Mouse (Mus musculus): ENCODE data around the gene Snrnp70.

Snrnp70 gene

DNA sequence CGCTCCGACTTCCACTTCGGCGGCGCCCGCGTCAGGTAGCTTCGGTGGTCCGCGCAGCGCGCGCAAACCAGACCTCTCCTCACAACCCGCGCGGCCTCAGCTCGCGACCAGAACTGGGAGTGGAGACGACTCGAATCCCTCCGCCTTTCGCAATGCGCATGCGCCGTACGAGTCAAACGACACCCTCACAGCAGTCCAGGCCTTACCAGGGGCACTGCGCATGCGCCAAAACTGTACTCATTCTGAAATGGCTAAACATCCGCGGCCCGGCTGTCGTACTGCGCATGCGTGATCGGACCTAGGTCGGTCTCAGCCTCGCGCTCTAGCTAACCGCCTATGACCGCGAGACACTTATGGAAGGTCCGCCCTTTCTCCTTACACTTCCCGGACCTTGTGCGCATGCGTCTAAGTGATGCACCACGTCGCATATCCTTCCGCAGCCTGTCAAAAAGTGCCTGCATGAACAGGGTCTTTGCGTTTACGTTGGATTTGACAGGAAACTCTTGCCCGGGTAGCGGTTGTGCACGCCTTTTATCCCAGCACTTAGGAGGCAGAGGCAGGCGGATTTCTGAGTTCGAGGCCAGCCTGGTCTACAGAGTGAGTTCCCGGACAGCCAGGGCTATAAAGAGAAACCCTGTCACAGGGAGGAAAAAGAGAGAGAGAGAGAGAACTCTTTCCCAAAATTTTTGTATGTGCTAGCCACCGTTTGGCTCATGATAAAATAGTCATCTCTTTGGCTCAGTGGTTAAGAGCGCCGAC is at the start of gene Snrnp70:
TSS of gene Snrnp70 (minus strand) at position 165 of the 759 bp plus-strand sequence.
- DNase-seq (ENCODE audit: low spot score): peak; percentile 100

DNA sequence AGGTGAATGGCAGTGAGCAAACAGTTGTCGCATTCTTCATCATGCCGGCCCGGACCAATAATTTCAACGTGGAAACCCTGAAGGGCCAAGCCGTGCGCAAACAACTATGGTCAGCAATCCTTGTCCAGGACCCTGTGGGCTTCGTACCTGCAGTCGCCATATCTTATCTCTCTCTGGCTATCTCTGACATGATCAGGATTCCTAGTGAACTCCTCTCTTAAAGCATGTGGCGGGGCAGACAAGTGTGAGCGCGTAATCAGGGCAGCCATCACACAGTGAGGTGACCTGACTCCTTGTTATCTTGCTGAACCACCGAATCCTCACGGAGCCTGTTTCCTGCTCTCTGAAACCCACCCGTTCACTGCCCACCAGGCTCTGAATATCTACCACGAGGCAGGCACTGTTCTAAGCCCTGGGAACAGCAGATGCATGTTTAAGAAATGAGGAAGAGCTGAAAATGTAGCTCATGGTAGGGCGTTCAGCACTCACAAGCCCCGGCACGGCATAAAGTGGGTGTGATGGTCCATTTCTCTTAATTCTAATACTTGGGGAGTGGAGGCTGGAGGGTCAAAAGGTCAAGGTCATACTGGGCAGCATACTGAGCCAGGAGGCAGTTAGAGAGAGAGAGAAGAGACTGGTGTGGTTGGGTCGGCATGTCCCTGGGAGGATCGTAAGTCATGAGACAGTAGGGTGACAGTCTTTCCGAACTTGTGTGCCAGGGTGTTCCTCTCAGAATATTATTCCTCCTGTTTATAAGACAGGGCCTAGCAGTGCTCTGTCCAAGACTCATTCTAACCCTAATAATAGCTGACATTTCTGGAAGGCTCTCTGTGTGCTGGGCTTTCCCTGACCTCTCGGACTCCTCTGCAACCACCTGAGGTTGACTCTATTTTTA is 48.2 kb upstream of the Snrnp70 start:
- no peak for DNase-seq (ENCODE audit: low spot score)

DNA sequence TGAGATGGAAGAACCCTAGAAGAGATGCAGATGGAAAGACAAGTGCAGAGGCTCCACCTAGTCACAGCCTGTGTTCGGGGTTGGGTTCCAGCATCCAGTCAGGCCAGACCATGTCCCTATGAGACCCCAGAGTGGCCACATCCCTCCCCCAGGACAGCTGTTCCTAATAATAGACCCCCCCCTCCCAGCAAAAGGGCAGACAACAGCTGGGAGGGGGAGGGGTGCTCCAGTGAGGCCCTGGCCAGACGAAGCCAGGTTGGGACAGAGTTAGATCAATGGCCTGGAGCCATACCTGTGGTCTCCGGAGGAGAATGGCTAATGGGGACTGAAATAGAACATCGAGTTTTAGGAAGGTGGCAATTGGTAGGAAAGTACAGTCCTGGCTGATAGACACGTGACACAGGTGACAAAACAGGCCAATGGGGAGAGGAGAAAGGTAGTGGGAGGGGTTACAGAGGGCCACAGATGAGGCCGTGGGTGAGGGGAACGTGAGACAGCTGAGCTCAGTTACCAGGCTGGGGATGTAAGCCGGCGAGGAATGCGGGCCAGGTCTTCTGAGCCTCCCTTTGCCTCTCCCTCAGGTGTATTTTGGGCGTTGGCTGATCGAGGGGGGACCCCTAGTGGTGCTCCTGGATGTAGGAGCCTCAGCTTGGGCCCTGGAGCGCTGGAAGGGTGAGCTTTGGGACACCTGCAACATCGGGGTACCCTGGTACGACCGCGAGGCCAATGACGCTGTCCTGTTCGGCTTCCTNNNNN is 42.2 kb upstream of the Snrnp70 start, which contains the start of gene Ruvbl2:
TSS of gene Ruvbl2 (minus strand) at position 576 of the 756 bp plus-strand sequence.
- DNase-seq (ENCODE audit: low spot score): peak; percentile 61

DNA sequence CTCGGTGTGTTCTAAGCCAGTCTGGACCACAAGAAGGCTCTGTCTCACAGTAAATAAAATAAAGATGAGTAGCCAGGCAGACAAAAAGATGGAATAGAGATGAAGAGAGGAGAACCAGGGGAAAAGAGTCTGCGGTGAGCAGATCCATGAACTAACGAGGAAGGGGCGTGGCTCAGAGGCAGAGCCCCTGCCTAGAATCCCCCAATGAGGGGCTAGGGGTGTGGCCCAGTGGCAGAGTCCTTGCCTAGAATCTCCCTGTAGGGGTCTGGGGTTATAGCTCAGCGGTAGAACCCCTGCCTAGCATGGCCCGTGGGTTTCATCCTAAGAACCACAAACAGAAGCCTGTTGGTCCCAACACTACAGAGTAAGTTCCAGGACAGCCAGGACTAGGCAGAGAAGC is 41.5 kb upstream of the Snrnp70 start:
- peak; percentile 63 for DNase-seq (ENCODE audit: low spot score)

DNA sequence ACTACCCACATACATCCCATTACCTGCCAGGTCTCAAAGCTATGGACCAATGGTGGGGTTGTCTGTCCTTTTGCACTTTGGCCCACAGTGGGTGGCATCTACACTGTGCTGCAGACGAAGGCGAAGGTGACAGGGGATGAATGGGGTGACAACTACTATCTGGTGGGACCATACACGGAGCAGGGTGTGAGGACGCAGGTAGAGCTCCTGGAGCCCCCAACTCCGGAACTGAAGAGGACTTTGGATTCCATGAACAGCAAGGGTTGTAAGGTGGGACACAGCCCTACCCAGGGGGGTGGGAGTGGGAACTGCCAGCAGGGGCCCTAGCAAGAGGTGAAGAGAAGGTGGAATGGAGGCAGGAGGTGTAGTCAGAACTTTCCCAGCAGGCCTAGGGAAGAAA is 40.9 kb upstream of the Snrnp70 start:
- no peak for DNase-seq (ENCODE audit: low spot score)

DNA sequence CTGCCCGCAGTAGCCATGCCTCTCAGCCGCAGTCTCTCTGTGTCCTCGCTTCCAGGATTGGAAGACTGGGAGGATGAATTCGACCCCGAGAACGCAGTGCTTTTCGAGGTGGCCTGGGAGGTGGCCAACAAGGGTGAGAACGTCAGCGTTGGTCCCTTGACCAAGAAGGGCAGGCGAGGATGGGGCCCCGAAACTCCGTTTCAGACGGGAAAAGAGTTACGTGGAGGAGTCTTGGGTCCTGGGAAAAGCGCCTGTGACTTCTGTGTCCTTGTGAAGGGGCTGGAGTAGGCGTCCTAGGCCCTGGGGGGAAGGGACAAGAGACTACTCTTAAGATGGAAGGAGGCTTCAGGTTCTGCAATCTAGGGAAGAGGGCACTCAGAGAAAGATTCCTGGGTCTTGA is 39.5 kb upstream of the Snrnp70 start:
- DNase-seq (ENCODE audit: low spot score): no peak

DNA sequence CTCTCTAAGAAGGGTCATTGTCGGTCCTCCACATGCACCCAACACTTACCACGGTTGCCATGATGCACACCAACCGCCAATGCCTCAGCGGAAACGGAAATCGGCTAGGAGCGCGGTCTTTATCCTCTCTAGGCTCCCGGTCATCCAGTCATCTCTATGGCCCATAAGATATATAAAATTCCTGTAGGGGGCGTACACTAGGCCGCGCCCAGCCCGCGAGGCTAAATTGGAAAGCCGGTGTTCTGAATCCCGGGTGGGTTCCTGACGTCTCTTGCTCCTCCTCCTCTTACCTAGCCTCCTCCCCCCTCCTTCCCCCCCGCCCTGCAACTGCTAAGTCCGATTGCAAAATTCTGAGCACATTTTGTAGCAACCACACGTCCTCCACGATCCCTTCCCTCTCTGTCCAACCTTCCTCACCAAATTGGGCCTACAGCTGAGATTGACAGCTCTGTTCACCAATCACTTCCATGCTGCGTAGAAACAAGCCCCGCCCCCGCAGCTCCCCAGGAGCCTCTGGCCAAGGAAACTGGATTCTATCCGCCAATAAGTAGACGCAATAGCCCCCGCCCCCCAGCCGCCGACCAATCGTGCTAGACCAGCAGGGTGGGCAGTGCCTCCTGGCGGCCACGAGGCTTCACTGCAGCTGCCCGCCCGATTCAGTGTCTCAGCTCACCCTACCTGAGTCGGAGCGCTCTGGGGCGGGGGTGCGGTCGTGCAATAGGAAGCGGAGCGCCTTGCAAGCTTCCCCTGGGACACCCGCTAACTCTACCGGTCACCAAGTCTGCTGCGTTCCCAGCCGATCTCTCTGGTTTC is 38.9 kb upstream of the Snrnp70 start, which contains the start of gene Gys1:
TSS of gene Gys1 (plus strand) at position 642 of the 813 bp plus-strand sequence.
- DNase-seq (ENCODE audit: low spot score): peak; percentile 97

DNA sequence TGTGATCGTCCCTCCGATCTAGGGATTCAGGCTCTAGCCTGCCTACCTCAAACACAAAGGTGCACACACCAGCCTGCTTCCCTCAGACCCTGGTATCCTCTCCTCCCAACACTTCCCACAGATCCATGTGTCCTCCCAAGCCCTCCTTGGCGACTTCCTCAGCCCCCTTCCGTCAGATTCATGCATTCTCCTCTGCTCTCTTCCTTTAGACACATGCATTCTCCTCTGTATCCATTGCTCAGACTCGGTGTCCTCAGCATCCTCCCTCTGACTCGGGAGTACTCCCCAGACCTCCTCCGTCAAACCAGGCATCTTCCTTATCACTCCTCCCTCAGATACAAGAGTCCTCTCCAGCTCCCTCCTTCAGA is 38.3 kb upstream of the Snrnp70 start:
- DNase-seq (ENCODE audit: low spot score): no peak

DNA sequence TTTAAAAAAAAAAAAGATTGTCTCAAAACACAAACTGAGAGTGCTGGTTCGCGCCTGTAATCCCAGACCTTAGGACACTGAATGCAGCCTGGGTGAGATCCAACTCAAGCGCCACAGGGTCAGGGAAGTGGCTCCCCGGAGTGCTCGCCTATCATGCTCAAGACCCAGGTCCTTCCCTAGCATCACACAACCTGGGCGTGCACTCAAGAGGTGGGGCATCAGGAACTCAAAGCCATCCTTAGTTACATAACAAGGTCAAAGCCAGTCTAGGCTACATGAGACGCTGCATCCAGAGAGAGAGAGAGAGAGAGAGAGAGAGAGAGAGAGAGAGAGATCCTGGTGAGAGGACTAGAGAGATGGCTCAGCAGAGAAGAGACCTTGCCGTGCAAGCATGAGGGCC is 31.0 kb upstream of the Snrnp70 start:
- no peak for DNase-seq (ENCODE audit: low spot score)

DNA sequence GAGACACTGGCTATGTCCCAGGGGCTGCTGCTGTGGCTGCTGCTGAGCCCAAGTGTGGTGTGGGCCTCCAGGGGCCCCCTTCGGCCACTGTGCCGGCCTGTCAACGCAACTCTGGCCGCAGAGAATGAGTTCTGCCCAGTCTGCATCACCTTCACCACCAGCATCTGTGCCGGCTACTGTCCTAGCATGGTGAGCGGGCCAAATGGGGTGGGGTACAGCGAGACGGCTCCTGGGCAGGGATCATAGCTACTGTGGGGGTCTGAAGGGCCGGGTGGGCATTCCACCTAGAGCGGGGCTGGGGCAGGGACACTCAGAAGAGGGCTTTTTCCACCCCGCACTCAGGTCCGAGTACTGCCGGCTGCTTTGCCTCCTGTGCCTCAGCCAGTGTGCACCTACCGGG is 25.7 kb upstream of the Snrnp70 start:
- no peak for DNase-seq (ENCODE audit: low spot score)

DNA sequence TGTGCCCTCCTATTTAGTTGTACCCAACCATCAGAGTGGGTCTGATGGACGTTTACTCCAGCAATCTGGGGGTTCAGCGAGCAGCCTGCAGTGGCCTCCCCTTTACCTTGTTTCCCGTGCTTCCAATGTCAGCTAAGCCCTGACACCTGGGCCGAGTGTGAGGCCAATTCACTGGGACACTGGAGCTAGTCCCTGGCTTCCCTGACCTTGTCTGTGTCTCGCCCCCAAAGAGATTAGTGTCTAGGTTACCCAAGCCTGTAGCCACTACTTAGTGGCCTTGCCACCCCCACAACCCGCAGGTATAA is 25.0 kb upstream of the Snrnp70 start, which contains the start of gene Lhb:
TSS of gene Lhb (plus strand) at position 206 of the 305 bp plus-strand sequence.
- DNase-seq (ENCODE audit: low spot score): no peak

DNA sequence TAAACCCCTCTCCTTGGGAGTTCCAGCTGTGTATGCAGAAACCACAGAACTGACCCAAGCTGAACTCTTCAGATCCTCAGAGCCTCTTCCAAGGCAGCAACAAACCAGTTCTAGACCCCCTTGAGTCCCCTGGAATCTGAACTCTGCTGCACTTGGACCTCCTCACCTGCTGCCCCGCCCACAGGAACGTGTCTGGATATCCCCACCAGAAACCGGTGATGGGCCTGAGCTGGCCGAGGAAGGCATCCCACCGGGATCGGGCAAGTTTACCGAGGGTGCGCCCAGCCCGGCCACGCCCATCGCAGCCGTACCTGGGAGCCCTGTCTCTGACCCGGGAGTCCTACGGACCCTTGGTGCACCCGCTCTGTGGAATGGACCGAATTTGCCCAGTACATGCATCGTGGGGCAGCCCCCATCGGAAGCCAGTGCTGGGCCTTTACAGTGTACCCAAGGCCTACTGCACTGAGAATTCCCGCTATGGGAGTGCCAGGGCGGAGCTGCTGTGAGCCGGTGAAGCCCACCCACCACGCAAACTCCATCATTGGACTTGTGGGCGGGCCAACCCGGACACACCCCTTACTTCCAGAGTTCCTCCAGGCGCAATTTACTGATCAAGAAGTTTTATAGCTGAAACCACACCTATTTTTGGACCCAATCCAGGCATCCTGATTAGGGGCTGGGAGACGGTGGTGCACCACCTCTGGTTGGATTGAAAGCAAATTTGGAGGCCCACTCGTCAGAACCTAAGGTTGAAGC is 24.5 kb upstream of the Snrnp70 start:
- DNase-seq (ENCODE audit: low spot score): no peak

DNA sequence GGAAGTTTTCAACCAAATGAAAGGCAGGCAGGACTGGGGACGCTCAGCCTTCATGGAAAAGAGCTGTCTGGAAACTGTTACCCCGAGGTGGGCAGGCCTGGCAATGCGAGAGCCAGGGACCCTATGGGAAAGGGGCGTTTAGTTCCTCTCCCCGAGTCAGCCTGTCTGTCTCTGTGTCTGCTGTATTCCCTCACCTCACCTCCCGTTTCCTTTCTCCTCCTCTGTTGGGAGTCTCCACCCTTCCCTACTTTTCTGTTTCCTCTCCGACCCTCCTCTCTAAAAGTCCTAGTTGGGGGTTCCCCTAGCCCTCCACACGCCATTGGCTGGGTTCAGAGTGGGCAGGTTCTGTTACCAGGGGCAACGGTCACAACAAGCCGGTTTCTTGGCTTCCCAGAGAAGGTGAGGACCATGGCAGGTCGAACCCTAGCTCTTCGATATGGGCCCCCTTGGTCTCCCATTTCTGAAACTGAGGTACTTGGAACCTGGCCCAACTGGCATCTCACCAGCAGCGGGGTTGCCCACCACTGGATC is 22.5 kb upstream of the Snrnp70 start:
- DNase-seq (ENCODE audit: low spot score): no peak

DNA sequence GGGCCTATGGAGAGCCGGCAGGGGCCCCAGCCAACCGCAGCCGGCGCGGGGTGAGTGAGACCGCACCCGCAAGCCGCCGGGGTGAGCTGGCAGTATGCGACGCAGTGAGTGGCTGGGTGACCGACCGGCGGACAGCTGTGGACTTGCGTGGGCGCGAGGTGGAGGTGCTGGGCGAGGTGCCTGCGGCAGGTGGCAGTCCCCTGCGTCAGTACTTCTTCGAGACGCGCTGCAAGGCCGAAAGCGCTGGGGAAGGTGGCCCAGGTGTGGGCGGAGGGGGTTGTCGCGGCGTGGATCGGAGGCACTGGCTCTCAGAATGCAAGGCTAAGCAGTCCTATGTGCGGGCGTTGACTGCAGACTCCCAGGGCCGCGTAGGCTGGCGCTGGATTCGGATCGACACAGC is 20.1 kb upstream of the Snrnp70 start:
- DNase-seq (ENCODE audit: low spot score): no peak

DNA sequence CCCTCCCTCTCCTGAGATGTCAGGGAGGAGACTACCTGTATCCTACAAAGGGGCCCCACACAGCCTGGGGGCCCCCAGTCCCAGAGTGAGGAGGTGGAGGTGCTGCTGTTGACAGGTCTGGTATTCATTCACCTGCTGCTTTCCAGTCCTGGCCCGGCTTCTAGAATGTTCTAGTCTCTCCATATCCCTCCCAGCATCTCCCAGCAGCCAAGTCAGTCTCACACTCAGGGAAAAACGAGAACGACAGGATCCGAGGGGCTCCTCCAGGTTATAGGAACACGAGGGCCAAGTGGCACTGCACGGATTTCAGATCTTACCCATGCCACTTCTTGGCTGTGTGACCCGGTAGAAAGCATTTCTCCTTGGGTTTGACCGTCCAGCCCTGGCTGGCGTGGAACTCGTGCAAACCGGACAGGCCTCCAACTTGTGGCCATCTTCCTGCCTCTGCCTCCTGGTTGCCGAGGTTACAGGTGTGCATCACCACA is 19.2 kb upstream of the Snrnp70 start:
- DNase-seq (ENCODE audit: low spot score): no peak

DNA sequence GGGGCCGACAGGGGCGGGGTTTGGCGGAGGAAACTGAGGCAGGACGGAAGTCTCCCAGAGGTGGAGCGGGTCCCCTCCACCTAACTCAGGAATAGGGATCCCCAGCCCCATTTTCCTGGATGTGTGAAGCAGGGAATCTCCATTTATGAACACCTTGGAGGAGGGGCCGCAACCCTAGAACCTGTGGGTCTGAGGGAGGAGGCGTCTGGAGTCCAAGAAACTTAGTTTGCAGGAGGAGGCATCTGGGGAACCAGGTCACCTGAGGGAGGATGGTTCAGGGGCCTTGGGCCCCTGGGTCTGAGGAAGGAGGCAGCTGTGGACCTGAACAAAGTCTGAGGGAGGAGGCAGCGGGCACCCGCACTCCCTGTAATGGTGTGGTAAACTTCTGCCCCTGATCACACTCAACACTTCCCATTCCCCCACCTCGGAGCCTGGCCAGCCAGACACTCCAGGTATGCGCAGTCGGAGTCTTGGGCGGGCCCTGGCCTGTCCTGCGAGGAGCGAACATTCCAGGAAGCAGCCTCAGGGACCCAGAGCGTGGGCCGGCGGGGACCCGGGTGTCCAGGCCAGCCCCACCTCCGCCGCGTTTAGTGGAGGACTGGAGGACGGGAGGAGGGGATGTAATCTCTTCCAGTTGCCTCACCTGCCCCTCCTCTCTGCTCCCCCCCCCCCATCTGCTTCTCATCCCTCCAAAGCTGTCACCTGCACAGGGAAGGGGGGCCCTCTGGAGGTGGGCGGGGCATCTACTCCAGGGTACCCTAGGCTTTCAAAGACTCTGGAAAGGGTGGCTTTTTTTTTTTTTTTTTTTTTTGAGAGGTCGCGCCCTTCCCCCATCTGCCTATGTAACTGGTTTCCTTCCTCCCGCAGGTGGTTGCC is 18.6 kb upstream of the Snrnp70 start:
- DNase-seq (ENCODE audit: low spot score): peak; percentile 18

DNA sequence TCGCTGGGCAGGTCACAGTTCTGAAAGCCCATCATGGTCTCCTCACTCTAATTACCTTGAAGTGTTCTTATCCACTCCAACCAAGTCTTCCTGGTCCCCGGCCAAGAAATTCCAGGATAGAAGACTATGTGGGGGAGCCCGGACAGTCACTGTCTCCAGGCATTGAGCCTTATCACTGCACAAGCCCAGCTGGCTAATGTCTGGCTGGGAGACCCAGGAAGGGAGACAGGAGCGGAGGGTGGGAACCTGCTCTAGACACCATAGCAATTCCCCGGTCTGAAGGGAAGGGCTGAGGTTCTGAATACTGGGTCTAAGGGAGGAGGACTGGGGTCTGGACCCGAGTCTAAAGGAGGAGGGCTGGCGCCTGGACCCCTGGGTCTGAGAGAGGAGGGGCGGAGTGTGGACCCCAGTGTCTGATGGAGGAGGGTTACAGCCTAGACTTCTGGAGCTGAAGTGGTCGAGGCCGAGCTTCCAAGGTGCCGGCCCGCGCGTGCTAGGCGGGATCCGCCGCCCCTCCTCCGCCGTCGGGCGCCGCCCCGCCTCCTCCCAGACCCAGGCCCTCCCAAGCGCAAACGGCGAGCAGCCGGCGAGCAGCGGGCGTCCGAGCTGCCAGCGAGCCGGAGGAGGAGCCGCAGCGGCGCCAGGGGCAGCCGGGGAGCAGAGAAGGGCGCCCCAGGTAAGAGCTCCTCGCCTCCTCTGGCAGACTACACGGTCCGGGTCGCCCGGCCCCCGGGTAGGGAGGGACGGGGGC is 17.7 kb upstream of the Snrnp70 start, which contains the start of gene Ntf5:
TSS of gene Ntf5 (plus strand) at position 583 of the 751 bp plus-strand sequence.
- peak; percentile 65 for DNase-seq (ENCODE audit: low spot score)

DNA sequence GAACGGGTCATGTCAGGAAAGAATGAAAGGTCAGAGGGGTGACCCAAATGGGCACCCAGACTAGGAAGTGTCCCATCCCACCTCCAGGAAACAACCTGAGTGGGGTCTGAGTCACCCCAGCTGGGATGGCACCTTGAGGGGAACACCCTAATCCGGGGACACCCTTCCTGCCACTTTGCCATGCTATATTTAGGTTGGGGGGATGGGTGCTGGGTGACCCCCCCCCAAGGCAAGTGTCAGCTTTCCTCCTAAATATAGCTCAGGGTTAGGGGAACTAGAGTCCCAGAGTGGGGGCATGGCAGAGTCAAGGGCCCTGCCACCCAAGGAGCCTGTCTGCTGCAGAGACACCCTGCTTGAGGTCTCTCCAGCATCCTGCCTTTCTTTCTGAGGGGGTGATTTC is 16.9 kb upstream of the Snrnp70 start:
- no peak for DNase-seq (ENCODE audit: low spot score)
